8 mouse cellular contexts compared by ENCODE assay signal in genomic region chr9:65828016-65828403, GRCm38 (mm10). TPM values are rescaled to one million over a fixed set of nuclear protein-coding genes. Genes with fewer than 3 reads are reported as not detected.
A peak's percentile ranks its signal among the peaks of the same experiment; 100 is the strongest.
DNase-seq lines count a peak whose midpoint lies in the region; ATAC-seq lines count a peak whose summit lies in the region.

No protein-coding gene starts in this region.

- peak overlapping the region; percentile 97 for H3K9ac ChIP-seq in lung, embryonic 15.5 days
- peak overlapping the region; percentile 82 for H3K9ac ChIP-seq in embryonic facial prominence, embryonic 15.5 days
- peak overlapping the region; percentile 96 for H3K9ac ChIP-seq in intestine, embryonic 15.5 days
- H3K9ac ChIP-seq in neural tube, embryonic 13.5 days = peak overlapping the region; percentile 99

- H3K9me3 ChIP-seq in lung, embryonic 15.5 days = no peaks in the 10 kb centered on the region
- H3K9me3 ChIP-seq in embryonic facial prominence, embryonic 15.5 days (replicated peaks) = no peaks in the 10 kb centered on the region
- no peaks in the 10 kb centered on the region for H3K9me3 ChIP-seq in intestine, embryonic 15.5 days
- no peaks in the 10 kb centered on the region for H3K9me3 ChIP-seq in neural tube, embryonic 13.5 days

- peak overlapping the region; percentile 93 for H3K4me3 ChIP-seq in lung, embryonic 15.5 days
- H3K4me3 ChIP-seq in embryonic facial prominence, embryonic 15.5 days (replicated peaks) = peak overlapping the region; percentile 86
- peak overlapping the region; percentile 92 for H3K4me3 ChIP-seq in intestine, embryonic 15.5 days (replicated peaks)
- peak overlapping the region; percentile 87 for H3K4me3 ChIP-seq in neural tube, embryonic 13.5 days

- DNase-seq in lung, postnatal 36 days = no peak
- DNase-seq in embryo, embryonic 9.5 days (ENCODE audit: extremely low spot score) = no peak
- DNase-seq in frontal cortex, postnatal 14 days (ENCODE audit: low spot score in 2 of 2) = no peak

- H3K36me3 ChIP-seq in lung, embryonic 15.5 days = no peaks in the 10 kb centered on the region
- no peaks in the 10 kb centered on the region for H3K36me3 ChIP-seq in embryonic facial prominence, embryonic 15.5 days
- no peaks in the 10 kb centered on the region for H3K36me3 ChIP-seq in intestine, embryonic 15.5 days
- no peaks in the 10 kb centered on the region for H3K36me3 ChIP-seq in neural tube, embryonic 13.5 days

- under 1% methylated on average over 13 of the region's 13 CpGs for WGBS in lung, embryonic 15.5 days
- 0% methylated on average over 13 of the region's 13 CpGs for WGBS in embryonic facial prominence, embryonic 15.5 days
- under 1% methylated on average over 13 of the region's 13 CpGs for WGBS in intestine, embryonic 15.5 days
- 2% methylated on average over 13 of the region's 13 CpGs for WGBS in neural tube, embryonic 13.5 days

- no peaks in the 10 kb centered on the region for H3K27me3 ChIP-seq in lung, embryonic 15.5 days
- no peaks in the 10 kb centered on the region for H3K27me3 ChIP-seq in embryonic facial prominence, embryonic 15.5 days
- no peaks in the 10 kb centered on the region for H3K27me3 ChIP-seq in intestine, embryonic 15.5 days (replicated peaks)
- no peaks in the 10 kb centered on the region for H3K27me3 ChIP-seq in neural tube, embryonic 13.5 days

- H3K27ac ChIP-seq in lung, embryonic 15.5 days = peak overlapping the region; percentile 99
- peak overlapping the region; percentile 98 for H3K27ac ChIP-seq in embryonic facial prominence, embryonic 15.5 days (replicated peaks)
- H3K27ac ChIP-seq in intestine, embryonic 15.5 days = peak overlapping the region; percentile 99
- peak overlapping the region; percentile 100; the same call in 1 of the 2 replicates for H3K27ac ChIP-seq in neural tube, embryonic 13.5 days (replicated peaks)

- peaks cover 57% of the 10 kb centered on the region for H3K4me1 ChIP-seq in lung, embryonic 15.5 days
- peaks cover 38% of the 10 kb centered on the region for H3K4me1 ChIP-seq in embryonic facial prominence, embryonic 15.5 days
- peaks cover 26% of the 10 kb centered on the region for H3K4me1 ChIP-seq in intestine, embryonic 15.5 days (replicated peaks)
- peaks cover 49% of the 10 kb centered on the region for H3K4me1 ChIP-seq in neural tube, embryonic 13.5 days (replicated peaks)

- H3K4me2 ChIP-seq in lung, embryonic 15.5 days = peak overlapping the region; percentile 74
- H3K4me2 ChIP-seq in embryonic facial prominence, embryonic 15.5 days (replicated peaks) = peak overlapping the region; percentile 65
- peak overlapping the region; percentile 70 for H3K4me2 ChIP-seq in intestine, embryonic 15.5 days (replicated peaks)
- H3K4me2 ChIP-seq in neural tube, embryonic 13.5 days = peak overlapping the region; percentile 74

- ATAC-seq in lung, embryonic 15.5 days (ENCODE audit: borderline replicate concordance, extremely low read depth, low FRiP score, low TSS enrichment) = no peak
- no peak for ATAC-seq in embryonic facial prominence, embryonic 15.5 days (ENCODE audit: insufficient number of reproducible peaks, low FRiP score, low TSS enrichment, low read depth)
- ATAC-seq in intestine, embryonic 15.5 days = no peak
- ATAC-seq in neural tube, embryonic 13.5 days (ENCODE audit: low read depth) = no peak
- no peak for ATAC-seq in granulocyte monocyte progenitor cell, adult 5-6 weeks (replicated peaks; ENCODE audit: poor library complexity, severe bottlenecking)

RNA-seq across cellular contexts. Expression of gene Zfp609, which starts 0.6 kb away (rescaled TPM):
- 6.2 and 6.4 TPM in 2 replicates for polyA plus RNA-seq in lung, embryonic 15.5 days (2015; fragmentation: Nextera tagmentation; extraction: Ambion mirVana)
- polyA plus RNA-seq in embryonic facial prominence, embryonic 15.5 days (2015; fragmentation: Nextera tagmentation; extraction: Ambion mirVana) = 7.9 and 8.5 TPM in 2 replicates
- polyA plus RNA-seq in intestine, embryonic 15.5 days (2015; fragmentation: Nextera tagmentation; extraction: Ambion mirVana) = 5.6 TPM in 2 replicates
- 8.6 and 10.0 TPM in 2 replicates for polyA plus RNA-seq in neural tube, embryonic 13.5 days (2015; fragmentation: Nextera tagmentation; extraction: Ambion mirVana)
- total RNA-seq in granulocyte monocyte progenitor cell, adult 5-6 weeks (2014; fragmentation: Nextera tagmentation) = 26.1 and 28.9 TPM in 2 replicates
- total RNA-seq in granulocyte monocyte progenitor cell, adult 5-6 weeks (2017) = 4.3 and 5.1 TPM in 2 replicates
